Mouse (Mus musculus): ENCODE measurements around the gene Uba6. TPM values are rescaled to one million over a fixed set of nuclear protein-coding genes. Genes with fewer than 3 reads are reported as not detected.

Gene Uba6
- 13.6 and 14.1 TPM in 2 replicates for polyA plus RNA-seq (2015; fragmentation: Nextera tagmentation; extraction: Ambion mirVana)

DNA sequence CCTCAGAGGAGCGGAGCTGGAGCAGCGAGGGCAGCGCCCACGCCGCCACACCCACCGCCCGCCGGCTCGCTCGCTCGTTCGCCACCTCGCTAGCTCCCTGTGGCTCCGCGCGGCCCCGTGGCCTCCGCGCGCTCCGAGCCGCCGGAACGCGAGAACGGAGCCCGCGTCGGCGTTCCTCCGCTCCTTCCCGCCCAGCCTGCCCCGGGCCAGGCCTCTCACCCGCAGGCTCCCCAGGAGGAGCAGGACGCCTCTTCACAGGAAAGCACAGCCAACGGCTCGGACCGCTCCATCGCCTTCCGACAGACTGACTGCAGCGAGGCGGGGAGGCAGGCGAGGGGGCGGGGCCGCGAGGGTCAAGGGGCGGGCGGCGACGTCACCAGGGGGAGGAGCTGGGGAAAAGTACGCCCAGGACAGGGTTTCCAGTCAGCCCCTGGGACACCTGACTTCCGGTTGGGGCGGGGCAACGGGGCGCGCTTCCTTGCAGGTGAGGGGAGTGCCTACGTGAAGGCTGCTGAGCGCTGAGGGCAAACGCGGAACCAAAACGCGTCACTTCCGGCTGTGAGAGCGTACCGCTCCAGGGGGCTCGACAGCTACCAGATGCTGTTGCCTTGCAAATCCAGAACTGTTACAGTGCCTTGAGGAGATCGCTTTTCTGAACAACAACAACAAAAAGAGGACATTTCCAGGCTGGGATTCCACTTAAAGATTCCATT lies at the start of gene Uba6:
TSS of gene Uba6 (minus strand) at position 355 of the 713 bp plus-strand sequence.
- peaks cover 11% of the 10 kb centered on the region; the same call in 1 of the 2 replicates for H3K36me3 ChIP-seq
- peak within 1 kb of the TSS; percentile 97 for H3K27ac ChIP-seq
- H3K4me2 ChIP-seq = peak within 1 kb of the TSS; percentile 79
- ATAC-seq (ENCODE audit: low FRiP score) = peak; percentile 99
- under 1% methylated on average over 62 of the region's 67 CpGs for whole genome bisulfite sequencing
- H3K27me3 ChIP-seq = no peaks in the 10 kb centered on the region
- peak within 1 kb of the TSS; percentile 79 for H3K4me3 ChIP-seq
- peaks cover 18% of the 10 kb centered on the region for H3K4me1 ChIP-seq (replicated peaks)
- no peaks in the 10 kb centered on the region for H3K9me3 ChIP-seq
- H3K9ac ChIP-seq = peak within 1 kb of the TSS; percentile 88

DNA sequence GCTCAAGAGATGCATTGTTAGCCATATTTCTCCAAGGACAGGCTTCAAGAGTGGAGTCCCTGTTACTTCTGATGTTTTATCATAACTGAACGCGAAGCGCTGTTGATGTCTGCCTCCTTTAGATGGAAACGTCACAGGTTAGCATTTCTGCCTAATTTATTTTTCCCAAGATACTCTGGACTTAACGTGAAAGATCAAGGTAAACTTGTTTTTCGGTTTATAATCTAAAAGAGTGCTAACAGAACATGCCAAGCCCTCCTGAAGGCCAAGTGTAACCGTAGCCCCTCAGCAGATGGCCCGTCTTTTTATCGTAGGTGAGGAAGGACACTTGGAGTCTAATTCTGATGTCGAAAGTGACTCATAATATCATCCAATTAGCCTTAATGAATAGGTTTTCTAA lies 25.2 kb upstream of the Uba6 start, which contains the start of gene Gnrhr:
TSS of gene Gnrhr (minus strand) at position 101 of the 400 bp plus-strand sequence.
- Histone ChIP-seq H3K4me2 (no peak within 1 kb of the TSS), H3K9me3 (no peaks in the 10 kb centered on the region), H3K36me3 (no peaks in the 10 kb centered on the region), H3K27ac (no peak within 1 kb of the TSS), H3K4me1 (replicated peaks) (no peaks in the 10 kb centered on the region), H3K4me3 (no peak within 1 kb of the TSS), H3K9ac (no peak within 1 kb of the TSS), H3K27me3 (no peaks in the 10 kb centered on the region)
- ATAC-seq (ENCODE audit: low FRiP score) = no peak
- 91% methylated on average over 10 of the region's 10 CpGs for WGBS

DNA sequence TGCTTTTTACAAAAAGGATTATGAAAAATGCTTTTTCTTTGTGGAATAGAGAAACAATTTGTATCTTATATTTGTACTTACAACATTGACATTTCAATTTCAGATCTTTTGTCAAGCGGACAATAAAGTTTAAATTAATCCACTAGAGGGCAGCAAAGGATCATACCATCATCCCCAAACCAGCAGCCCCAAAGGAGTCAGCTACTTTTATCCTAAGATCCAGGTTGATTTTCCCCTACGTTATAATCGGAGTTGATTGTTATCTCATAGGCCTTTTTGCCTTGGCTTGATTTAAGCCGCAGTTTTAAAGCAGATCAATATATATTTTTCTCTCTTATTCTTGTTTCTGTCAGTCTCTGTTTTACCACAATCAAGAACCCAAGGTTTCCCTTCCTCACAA lies 18.8 kb upstream of the Uba6 start:
- Histone ChIP-seq H3K27ac (no peak overlapping the region), H3K9me3 (no peaks in the 10 kb centered on the region), H3K4me1 (replicated peaks) (no peaks in the 10 kb centered on the region), H3K9ac (no peak overlapping the region), H3K27me3 (no peaks in the 10 kb centered on the region), H3K4me2 (no peak overlapping the region), H3K4me3 (no peak overlapping the region), H3K36me3 (no peaks in the 10 kb centered on the region)
- 18% methylated on average over 4 of the region's 4 CpGs for WGBS
- ATAC-seq (ENCODE audit: low FRiP score) = peak; percentile 65; the same call in 1 of the 2 replicates

DNA sequence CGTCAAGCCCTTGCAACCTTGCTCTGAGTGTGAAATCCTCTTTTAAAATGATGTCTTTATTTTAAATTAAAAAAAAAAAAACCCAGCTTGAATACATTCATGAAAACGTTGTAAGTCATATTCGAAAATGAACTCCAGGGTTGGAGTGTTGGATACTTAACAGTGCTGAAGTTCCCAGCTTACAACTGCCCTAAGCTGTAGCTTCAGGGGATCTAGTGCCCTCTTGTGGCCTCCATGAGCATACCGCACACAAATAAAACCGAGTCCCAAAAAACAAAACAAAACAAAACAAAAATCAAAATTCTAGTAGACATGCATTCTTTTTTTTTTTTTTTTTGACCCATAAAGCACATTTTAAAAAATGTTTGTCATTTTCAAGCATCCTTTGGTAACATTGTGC lies 18.2 kb upstream of the Uba6 start:
- H3K4me2 ChIP-seq = no peak overlapping the region
- no peak overlapping the region for H3K27ac ChIP-seq
- H3K9me3 ChIP-seq = no peaks in the 10 kb centered on the region
- H3K4me1 ChIP-seq (replicated peaks) = no peaks in the 10 kb centered on the region
- no peak overlapping the region for H3K4me3 ChIP-seq
- no peaks in the 10 kb centered on the region for H3K36me3 ChIP-seq
- no peak for ATAC-seq (ENCODE audit: low FRiP score)
- H3K9ac ChIP-seq = no peak overlapping the region
- 23% methylated on average over 5 of the region's 5 CpGs for WGBS
- H3K27me3 ChIP-seq = no peaks in the 10 kb centered on the region

DNA sequence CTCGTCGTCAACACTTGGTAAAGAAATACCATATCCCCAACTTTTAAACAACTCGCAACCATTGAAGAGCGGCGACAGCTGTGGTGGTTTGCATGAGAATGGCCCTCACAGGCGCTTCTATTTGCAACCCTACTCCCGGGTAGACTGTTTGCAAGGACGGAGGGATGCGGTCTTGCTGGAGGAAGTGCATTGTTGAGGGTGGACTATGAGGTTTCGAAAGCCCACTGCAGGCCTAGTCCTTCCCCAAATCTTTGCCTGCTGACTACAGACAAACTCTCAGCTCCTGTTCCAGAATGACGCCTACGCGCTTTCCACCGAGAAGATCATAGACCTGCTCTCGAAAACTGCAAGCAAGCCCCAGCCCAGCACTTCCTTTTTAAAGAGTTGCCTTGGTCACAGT lies 17.7 kb upstream of the Uba6 start:
- no peak overlapping the region for H3K27ac ChIP-seq
- H3K36me3 ChIP-seq = no peaks in the 10 kb centered on the region
- no peaks in the 10 kb centered on the region for H3K4me1 ChIP-seq (replicated peaks)
- H3K9me3 ChIP-seq = no peaks in the 10 kb centered on the region
- H3K9ac ChIP-seq = no peak overlapping the region
- 36% methylated on average over 15 of the region's 15 CpGs for WGBS
- no peak overlapping the region for H3K4me3 ChIP-seq
- no peak for ATAC-seq (ENCODE audit: low FRiP score)
- H3K4me2 ChIP-seq = no peak overlapping the region
- H3K27me3 ChIP-seq = no peaks in the 10 kb centered on the region

DNA sequence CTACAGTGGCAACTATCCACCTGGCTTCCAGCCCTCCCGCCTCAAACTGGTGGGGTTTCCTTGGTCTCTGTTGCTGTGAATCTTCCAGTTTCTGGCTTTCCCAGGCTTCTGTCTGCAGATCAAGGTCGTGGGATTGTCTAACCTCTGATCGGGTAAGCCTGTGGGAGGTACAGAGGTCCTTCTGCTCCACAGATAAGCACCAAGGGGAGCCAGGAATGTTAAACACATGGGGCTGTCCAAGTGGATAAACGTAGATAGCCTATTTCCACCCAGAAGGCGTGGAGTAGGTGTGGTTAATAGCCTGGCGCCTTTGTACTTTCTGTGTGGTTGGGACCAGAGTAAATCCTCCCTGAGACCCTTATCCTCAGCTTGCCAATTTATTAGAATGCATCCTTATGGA lies 14.8 kb upstream of the Uba6 start:
- Histone ChIP-seq H3K9ac (no peak overlapping the region), H3K27ac (no peak overlapping the region), H3K9me3 (no peaks in the 10 kb centered on the region), H3K4me2 (no peak overlapping the region), H3K4me3 (no peak overlapping the region), H3K4me1 (replicated peaks) (no peaks in the 10 kb centered on the region), H3K36me3 (no peaks in the 10 kb centered on the region), H3K27me3 (no peaks in the 10 kb centered on the region)
- WGBS = 92% methylated on average over 6 of the region's 6 CpGs
- ATAC-seq (ENCODE audit: low FRiP score) = no peak

DNA sequence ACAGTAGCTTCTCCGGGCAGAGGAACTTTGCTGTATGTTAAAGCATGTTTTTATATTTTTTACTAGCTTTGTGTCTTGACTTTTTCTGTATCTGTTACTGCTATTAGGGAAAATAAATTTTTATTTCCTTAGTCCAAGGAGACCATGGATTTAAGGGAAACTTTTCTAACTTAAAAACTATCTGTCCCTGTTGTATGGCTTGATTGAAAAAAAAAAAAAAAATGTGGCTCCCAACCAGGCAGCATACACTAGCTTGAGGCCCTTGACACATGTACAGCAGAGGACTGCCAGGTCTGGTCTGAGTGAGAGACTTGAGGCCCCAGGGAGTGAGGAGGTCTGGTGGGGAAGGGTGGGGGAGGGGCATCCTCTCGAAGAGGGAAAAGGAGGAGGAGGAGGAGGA lies 1.2 kb upstream of the Uba6 start:
- Histone ChIP-seq H3K4me2 (no peak overlapping the region), H3K4me1 (replicated peaks) (peaks cover 18% of the 10 kb centered on the region), H3K4me3 (no peak overlapping the region), H3K9ac (no peak overlapping the region), H3K36me3 (peaks cover 6% of the 10 kb centered on the region; the same call in 1 of the 2 replicates), H3K27ac (peak overlapping the region; percentile 97), H3K27me3 (no peaks in the 10 kb centered on the region), H3K9me3 (no peaks in the 10 kb centered on the region)
- WGBS = 49% methylated on average over 2 of the region's 2 CpGs
- no peak for ATAC-seq (ENCODE audit: low FRiP score)

DNA sequence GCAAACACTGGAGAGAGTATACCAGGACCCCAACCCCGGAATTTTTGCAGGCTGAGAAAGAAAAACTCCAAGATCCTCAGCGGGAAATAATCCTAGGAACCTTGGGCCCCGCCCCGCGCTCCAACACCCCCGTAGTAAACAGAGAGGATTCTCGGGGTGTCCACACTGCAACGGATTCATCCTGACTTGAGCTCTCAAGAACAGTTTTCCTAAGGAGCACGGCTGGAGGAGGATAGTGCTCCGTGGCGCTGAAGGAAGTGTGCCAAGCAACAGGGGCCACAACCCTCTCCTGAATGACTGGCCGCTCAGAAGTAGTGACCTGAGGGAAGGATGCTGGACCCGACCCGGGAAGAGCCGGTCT lies 535 bp downstream of the Uba6 start:
- peak overlapping the region; percentile 88 for H3K9ac ChIP-seq
- peaks cover 18% of the 10 kb centered on the region for H3K4me1 ChIP-seq (replicated peaks)
- H3K4me3 ChIP-seq = peak overlapping the region; percentile 79
- no peak for ATAC-seq (ENCODE audit: low FRiP score)
- peaks cover 11% of the 10 kb centered on the region; the same call in 1 of the 2 replicates for H3K36me3 ChIP-seq
- no peaks in the 10 kb centered on the region for H3K27me3 ChIP-seq
- peak overlapping the region; percentile 97 for H3K27ac ChIP-seq
- under 1% methylated on average over 15 of the region's 15 CpGs for WGBS
- H3K9me3 ChIP-seq = no peaks in the 10 kb centered on the region
- peak overlapping the region; percentile 79 for H3K4me2 ChIP-seq

DNA sequence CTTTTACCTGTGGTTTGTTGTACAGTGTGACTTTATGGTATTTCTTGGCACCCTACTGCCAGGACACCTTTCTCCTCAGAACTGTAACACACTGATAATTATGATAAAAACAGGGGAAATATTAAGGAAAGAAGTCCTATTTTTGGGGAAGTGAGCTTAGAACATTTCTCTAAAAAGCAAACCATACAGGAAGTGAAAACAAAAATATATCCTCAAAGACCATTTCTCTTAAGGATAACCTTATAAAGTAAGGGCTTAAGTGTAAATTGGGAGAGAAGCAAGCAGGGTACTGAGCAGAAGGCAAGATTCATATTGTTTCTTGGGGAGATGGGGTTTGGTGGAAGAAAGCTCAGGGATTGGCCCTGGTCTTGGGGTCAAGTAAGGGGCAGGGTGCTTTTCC lies 42.8 kb downstream of the Uba6 start:
- Histone ChIP-seq H3K9me3 (no peaks in the 10 kb centered on the region), H3K4me2 (no peak overlapping the region), H3K9ac (no peak overlapping the region), H3K27ac (no peak overlapping the region), H3K4me1 (replicated peaks) (no peaks in the 10 kb centered on the region), H3K27me3 (no peaks in the 10 kb centered on the region), H3K4me3 (no peak overlapping the region), H3K36me3 (peaks cover 38% of the 10 kb centered on the region)
- no peak for ATAC-seq (ENCODE audit: low FRiP score)

DNA sequence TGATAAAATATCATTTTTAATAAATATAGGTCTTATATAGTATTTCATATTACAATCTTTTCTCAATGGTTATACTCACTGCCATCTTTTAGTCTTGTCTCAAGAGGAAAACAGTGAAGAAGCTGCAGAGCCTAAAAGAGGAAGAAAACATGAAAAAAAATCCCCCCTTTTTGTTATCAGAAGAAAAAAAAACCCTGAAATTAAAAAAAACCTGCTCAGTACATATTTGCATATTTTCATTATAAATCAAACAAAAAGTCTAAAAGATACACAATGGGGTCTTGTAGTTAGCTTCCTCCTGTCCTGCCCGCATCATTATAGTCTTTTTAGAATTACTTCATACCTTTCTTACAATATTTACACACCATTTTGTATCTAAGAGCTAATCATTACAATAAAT lies 43.9 kb downstream of the Uba6 start:
- WGBS = 98% methylated on average over 1 of the region's 1 CpGs
- Histone ChIP-seq H3K9ac (no peak overlapping the region), H3K36me3 (peaks cover 40% of the 10 kb centered on the region), H3K4me2 (no peak overlapping the region), H3K27me3 (no peaks in the 10 kb centered on the region), H3K27ac (no peak overlapping the region), H3K9me3 (no peaks in the 10 kb centered on the region), H3K4me3 (no peak overlapping the region), H3K4me1 (replicated peaks) (no peaks in the 10 kb centered on the region)
- ATAC-seq (ENCODE audit: low FRiP score) = no peak

DNA sequence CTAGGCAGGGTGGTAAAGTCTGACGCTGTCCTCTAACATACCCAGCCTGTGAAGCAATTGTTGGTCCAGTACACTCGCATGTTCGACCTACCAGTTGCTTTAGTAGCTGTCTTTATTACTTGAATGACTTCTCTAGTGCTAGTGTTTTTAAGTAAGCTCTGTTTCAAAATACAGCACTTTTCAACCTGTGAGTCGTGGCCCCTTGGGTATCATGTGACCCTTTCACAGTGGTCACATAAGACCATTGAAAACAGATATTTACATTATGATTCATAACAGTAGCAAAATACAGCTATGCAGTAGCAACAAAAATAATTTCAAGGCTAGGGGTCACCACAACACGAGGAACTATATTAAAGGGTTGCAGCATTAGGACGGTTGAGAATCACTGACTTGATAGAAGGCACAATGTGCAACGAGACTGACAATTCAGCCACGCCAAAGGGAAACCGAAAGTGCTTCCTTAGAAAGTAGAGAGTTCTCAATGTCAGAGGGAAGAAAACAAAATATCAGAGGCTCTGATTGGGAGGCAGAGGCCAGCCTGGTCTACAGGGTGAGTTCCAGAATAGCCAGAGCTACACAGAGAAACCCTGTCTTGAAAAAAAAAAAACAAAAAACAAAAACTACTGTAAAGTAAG lies 54.0 kb downstream of the Uba6 start:
- Histone ChIP-seq H3K27ac (no peak overlapping the region), H3K9me3 (no peaks in the 10 kb centered on the region), H3K4me1 (replicated peaks) (no peaks in the 10 kb centered on the region), H3K36me3 (peaks cover 35% of the 10 kb centered on the region), H3K4me2 (no peak overlapping the region), H3K9ac (no peak overlapping the region), H3K4me3 (no peak overlapping the region), H3K27me3 (no peaks in the 10 kb centered on the region)
- WGBS = 95% methylated on average over 9 of the region's 9 CpGs
- ATAC-seq (ENCODE audit: low FRiP score) = no peak

DNA sequence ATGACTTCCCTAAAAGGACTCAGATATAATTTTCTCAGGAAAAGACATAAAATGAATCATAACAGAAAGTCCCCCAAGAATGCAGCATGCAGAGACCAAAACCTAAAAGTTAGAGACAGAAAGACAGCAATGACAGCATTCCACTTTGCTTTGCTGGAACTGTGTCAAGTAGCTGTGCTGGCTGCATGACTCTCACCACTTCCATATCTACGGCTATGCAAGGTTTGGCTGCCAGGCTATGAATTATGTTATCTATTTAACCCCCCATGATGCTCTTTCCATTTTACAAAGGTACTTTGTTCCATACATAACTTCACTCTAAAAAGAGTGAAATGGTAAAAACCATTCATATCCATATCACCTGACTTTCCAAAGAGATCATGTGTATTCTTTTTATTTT lies 58.6 kb downstream of the Uba6 start:
- Histone ChIP-seq H3K4me3 (no peak overlapping the region), H3K4me2 (no peak overlapping the region), H3K27ac (no peak overlapping the region), H3K36me3 (peaks cover 32% of the 10 kb centered on the region), H3K9me3 (no peaks in the 10 kb centered on the region), H3K9ac (no peak overlapping the region), H3K4me1 (replicated peaks) (no peaks in the 10 kb centered on the region), H3K27me3 (no peaks in the 10 kb centered on the region)
- no peak for ATAC-seq (ENCODE audit: low FRiP score)
- 85% methylated on average over 1 of the region's 1 CpGs for WGBS

DNA sequence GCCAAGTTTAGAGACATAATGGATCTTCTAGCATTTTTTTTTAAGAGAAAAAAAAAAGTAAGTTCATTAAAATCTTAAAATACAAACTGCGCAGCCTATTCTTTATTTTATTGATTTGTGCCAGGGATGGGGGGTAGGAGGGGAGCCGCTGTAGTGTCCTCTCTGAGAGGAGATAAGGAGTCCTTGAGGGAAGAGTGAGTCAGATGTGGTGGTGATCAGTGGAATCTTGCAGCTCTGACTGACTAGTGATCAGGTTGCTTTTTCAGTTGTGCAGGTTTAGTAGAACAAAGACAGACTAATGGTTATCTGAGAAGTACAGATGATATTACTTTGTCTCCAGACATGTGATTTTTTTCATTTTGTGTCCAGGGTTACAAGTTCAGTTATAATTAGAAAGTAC lies 59.6 kb downstream of the Uba6 start:
- no peak overlapping the region for H3K4me2 ChIP-seq
- H3K9ac ChIP-seq = no peak overlapping the region
- no peaks in the 10 kb centered on the region for H3K4me1 ChIP-seq (replicated peaks)
- no peaks in the 10 kb centered on the region for H3K27me3 ChIP-seq
- no peak overlapping the region for H3K27ac ChIP-seq
- H3K9me3 ChIP-seq = no peaks in the 10 kb centered on the region
- peaks cover 29% of the 10 kb centered on the region for H3K36me3 ChIP-seq
- H3K4me3 ChIP-seq = no peak overlapping the region
- WGBS = 99% methylated on average over 2 of the region's 2 CpGs
- no peak for ATAC-seq (ENCODE audit: low FRiP score)
